Mouse (Mus musculus) adrenal gland, postnatal 14 days (tissue): ENCODE measurements around the gene Mif4gd. TPM values are rescaled to one million over a fixed set of nuclear protein-coding genes. Genes with fewer than 3 reads are reported as not detected.
"Not testable (repeated sequence)": the region's sequence is repeated elsewhere in the genome, so short reads cannot be mapped to it uniquely, and the experiment has no call there.

Source experiments
- DNase-seq: peaks from one replicate; pipeline ENCODE4 v3.0.0; 2021; ENCODE audit warnings: mixed read lengths
- long read RNA-seq, 2 experiments: library from polyadenylated mRNA; stranded (forward); transcript quantifications; one replicate each; pipeline ENCODE4 v2.0.0; 2021
- total RNA-seq: library from RNA; stranded (reverse); gene quantifications from 2 replicates; pipeline ENCODE4 v1.2.3, GENCODE M21; 2021

The Mif4gd gene
- total RNA-seq = 98.2 and 112 TPM in 2 replicates
- long read RNA-seq, experiment 1, transcript Mif4gd-201 (6 exons, 1,372 nt) = major isoform, 95 of 165 reads
- long read RNA-seq, experiment 1, transcript Mif4gd-208 (4 exons, 621 nt) = minor isoform, 6 of 165 reads
- long read RNA-seq, experiment 1, transcript Mif4gd-203 (5 exons, 1,656 nt) = minor isoform, 5 of 165 reads
- long read RNA-seq, experiment 1, partial matches to known transcripts = 15 of 165 reads
- long read RNA-seq, experiment 1, other reads (novel, unspliced or antisense) = 40 of 165 reads
- long read RNA-seq, experiment 2, transcript Mif4gd-203 (5 exons, 1,656 nt) = minor isoform, 5 of 128 reads
- long read RNA-seq, experiment 2, transcript Mif4gd-201 (6 exons, 1,372 nt) = major isoform, 50 of 128 reads
- long read RNA-seq, experiment 2, partial matches to known transcripts = 13 of 128 reads
- long read RNA-seq, experiment 2, other reads (novel, unspliced or antisense) = 51 of 128 reads

DNA sequence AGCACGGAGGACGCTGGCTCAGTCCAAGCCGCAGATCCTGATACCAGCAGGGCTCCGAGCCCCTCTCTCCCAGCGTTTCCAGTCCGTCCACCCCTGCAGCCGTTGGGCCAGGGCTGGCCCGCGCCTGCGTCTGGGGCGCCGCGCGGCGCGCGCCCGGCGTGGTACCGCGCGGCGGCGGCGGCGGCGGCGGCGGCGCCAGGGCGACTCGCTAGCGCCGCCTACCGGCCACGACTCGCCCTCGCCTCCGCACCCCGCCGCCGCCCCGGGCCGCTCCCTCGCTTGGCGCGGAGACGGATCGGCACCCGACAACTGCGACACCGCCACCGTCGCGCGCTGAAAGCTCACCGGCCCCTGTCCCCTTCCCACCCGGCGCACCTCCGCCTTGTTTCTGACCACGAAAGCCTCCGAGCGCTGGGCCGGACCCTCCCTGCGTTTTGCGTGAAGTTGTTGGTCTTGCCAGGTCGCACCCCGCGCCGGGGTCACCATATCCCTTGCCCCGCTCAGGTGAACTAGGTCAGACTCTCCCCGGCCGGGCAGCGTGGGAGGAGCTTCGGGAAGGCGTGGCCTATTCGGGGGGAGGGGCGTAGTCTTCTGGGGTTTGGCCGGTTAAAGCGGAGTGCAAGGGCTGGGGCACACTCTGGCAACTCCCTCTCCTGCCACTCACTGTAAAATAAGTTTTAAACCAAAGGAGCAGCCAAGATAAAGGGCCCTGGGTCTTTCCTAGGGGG is at the start of gene Mif4gd:
TSS of gene Mif4gd (minus strand) at position 560 of the 728 bp plus-strand sequence.
- DNase-seq = peak; percentile 97

DNA sequence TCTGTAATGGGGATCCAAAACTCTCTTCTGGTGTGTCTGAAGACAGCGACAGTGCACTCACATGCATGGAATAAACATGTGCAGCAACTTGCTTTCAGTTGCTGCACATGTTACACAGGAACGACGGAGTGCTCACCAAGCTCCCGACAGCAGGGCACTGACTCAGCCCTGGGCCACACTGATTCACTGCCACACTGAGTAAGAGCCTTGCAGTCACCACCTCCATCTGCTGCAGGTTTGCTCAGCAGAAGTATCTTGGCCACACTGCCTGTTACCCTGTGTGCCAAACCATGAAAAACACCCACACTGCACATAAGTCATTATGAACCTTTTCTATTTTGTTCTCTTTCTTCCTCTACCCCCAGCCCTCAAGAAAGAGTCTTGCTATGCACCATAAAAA is 47.6 kb upstream of the Mif4gd start:
- peak; percentile 31 for DNase-seq

DNA sequence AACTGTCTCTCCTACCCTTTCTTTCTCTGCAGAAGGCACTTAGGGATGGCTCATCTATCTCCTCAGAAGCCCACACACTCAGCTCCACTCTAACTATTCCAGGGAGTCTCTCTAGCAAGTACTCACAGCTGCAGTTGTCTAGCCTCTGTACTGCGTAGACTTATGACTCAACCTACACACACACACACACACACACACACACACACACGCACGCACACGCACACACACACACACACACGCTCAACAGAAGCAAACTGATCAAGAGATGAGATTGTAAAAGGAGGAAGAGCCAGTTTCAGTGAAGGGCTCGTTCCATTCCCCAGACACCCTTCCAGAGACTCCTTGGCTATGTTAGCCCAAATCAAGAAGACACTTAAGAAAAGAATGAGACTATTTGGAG is 45.8 kb upstream of the Mif4gd start:
- no peak for DNase-seq

DNA sequence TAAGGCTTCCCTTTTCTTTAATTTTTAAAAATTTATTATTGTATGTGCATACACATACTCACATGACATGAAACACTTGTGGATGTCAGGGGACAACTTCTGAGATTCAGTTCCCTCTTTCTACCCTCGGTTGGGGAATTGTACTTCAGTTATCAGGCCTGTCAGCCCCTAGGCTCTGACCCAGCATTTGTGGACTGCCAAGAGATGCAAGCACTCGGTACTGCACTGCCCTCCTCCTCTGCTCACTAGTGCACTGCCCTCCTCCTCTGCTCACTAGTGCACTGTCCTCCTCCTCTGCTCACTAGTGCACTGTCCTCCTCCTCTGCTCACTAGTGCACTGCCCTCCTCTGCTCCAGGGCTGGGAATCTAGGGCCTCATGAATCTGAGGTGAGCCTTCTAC is 41.4 kb upstream of the Mif4gd start:
- no peak for DNase-seq

DNA sequence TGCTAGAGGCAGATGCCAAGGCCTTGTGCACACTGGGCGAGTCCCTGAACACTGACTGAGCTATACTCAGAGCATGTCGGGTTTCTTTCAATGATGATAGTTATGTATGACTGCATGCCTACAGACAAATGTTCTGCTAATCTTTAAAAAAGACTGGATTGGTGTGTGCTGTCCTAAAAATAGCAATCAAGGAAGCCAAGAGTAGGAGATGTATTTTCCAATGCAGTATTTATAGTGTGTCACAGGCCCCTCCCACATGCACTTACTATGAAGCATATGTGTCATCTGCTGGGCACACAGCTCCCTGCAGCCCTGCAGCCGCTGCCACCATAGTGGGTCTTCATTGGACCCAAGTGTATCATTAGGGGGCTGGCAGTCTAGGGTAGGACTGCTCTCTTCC is 40.4 kb upstream of the Mif4gd start:
- DNase-seq = no peak

DNA sequence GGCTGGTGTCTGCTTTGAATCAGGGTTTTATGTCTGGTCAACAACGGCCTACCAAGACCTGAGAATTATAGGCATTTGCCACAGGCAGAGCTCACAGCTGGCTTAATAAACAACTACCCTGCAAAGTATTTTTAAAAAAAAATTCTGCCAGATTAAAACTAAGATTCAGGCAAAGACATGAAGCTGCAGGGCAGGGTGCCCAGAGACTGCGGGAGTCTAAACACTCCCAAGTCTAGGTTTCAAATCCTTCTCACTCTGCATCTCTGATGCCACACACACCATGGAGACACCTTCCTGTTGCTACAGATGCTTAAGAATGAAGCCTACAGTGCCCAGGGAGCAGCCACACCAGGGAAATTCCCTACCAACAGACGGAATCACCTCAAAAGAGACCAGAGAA is 38.9 kb upstream of the Mif4gd start:
- DNase-seq = no peak

DNA sequence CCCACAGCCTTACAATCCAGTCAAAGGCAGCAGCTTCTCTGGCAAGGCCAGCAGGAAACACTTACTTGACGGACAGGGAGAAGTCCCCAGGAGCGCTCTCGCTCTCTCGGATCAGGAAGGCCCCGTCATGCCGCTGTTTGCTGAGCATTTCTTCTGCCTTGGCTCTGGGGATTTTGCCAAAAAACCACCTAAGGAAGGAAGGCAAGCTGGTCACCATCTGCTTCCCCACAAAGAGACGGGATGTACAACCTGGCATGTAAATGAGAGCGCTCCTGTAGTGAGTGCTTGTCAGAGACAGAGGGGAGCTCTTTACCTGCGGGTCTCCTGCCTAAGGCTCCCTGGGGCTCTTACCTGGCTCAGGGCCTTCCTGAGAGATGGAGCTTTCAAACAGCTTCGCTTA is 36.9 kb upstream of the Mif4gd start:
- no peak for DNase-seq

DNA sequence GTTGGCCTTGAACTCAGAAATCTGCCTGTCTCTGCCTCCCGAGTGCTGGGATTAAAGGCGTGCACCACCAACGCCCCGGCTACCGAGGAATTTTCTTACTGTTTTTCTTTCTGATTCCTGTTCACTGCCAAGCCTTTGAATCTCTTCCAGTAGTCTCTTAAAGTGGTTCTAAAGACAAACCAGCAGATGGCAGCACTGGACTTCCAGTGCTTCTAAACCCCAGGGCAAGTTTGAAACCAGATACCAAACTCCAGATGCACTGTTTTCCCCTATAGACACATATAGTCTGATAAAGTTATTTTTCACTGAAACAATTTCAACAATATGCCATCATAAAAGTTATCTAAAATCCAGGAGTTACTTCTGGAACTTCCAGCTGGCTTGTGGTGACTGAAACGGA is 34.7 kb upstream of the Mif4gd start:
- peak; percentile 66 for DNase-seq

DNA sequence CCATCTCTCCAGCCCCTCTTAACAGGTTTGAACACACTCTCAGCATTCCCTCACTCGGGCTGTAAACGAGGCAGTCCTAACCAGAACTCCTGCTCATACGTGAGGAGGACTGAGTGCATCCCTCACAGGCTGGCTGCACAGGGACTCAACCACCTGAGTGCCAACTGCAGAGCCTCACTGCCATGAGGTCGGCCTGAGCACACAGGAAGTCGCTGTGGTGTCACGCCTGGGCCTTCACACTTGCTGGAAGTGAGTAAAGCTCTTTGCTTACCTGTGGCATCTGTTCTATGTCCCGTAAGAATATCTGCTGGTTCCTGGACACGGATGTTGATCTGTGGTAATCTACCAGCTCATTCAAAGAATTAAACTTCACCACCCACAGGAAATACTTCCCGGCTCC is 33.7 kb upstream of the Mif4gd start:
- DNase-seq = no peak

DNA sequence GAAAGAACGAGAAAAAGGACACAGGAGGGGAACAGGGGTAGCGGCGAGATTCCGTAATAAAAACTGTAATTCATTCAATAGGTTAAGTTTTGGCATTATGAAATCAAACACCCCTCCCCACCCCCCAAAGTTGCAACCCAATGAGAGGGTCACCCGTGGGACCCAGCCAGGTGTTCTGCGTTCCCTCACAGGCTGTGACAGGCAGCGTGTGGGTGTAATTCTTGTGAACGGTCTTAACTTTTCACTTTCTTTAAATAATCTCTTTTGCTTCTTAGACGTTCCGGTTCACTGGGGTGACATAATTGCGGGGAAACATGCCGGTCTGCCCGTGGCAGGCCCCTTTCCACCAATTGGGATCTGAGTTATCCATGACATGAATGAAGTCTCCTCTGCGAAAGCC is 32.7 kb upstream of the Mif4gd start:
- DNase-seq = not testable (repeated sequence)

DNA sequence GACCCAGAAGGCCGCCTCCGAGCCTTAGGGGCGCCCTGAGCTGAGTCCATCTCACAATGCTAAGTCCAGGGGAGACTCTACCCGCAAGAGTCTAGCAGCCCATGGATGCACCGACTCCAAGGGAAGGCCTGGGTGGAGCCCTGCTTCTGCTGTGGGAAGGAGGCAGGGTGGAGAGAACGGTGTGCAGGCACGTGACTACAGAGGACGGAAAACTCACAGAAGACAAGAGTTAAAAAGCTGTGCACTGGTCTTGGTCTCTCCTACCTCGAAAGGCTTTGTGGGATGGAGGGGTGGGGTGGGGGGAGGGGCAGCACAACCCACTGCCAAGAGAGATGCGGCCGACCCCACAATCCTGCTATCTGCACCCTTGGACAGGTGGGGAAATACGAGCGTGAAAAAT is 31.5 kb upstream of the Mif4gd start:
- DNase-seq = no peak

DNA sequence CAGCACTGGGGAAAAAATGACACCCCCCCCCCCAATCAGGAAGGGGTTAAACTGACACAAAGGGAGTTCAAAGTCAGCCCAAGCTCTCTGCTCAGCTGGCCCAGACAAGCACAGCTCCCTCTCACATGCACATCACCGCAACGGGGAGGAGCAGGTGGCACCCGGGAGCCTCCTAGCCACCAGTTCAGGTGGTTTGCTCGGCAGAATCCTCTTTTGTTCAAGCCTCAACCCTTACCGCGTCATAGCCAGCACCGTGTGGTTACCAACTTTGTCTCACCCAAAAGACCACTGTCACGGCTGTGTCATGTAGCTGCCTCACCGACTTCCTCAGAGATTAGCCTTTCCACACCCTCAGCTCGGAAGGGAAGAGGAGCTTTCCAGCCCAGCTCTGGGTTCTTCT is 30.5 kb upstream of the Mif4gd start:
- no peak for DNase-seq

DNA sequence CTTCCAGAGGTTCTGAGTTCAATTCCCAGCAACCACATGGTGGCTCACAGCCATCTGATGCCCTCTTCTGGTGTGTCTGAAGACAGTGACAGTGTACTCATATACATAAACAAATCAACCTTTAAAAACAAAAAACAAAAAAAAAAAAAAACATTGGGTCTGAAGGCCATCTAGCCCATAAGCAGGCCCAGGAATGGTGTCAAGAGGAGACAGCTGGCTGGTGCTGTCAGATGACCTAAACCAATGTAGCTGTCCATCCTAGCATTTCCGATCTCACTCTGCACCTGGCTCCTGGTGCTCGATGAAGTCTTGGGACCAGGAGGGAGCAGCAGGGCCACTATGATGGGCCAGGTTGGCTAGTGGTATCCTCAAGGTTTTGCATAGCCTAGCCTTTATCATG is 29.9 kb upstream of the Mif4gd start:
- no peak for DNase-seq

DNA sequence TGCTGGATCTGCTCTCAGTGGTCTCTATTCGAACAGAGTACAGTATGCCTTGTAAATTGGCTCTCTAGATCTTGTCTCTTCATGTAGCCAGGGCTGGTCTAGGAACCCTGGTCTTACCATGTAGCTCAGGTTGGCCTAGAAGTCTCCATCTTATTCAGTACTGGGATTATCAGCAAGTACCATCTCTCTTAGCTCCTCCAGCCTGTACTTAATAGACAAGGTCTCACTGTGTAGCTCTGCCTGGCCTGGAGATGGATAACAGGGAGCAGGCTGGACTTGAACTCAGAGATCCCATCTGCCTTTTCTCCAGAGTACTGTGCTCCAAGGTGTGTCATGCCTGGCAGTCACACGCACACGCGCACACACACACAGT is 28.9 kb upstream of the Mif4gd start:
- DNase-seq = no peak

DNA sequence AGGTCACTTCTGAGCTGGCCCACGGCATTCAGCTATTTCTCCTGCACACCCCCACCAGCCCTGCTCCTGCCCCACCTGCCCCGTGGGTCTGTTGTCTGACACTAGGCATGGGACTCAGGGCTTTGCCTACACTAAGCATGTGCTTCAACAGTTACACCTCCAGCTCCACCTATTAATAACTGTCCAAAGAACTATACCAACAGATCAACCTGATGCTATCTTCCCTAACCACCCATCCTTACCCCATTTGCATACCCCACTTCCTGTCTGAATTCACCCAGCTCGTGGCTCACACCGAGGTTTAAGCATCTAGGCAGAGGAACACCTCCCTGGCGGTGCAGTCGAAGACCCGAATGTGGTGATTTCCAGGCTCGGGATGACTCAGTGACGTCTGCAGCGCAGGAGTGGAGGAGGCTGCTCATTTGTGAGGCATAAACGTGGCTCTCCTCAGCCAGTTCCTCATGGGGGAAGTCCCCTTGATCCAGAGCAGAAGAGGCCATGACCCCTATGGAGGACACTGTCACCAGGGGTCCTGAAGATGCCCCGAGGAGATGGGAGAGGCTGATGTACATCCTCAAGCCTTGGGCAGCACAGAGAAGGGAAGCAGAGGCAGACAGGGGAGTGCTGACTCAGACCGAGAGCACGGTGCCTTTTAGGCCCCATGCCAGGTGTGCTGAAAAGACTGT is 28.4 kb upstream of the Mif4gd start:
- DNase-seq = no peak

DNA sequence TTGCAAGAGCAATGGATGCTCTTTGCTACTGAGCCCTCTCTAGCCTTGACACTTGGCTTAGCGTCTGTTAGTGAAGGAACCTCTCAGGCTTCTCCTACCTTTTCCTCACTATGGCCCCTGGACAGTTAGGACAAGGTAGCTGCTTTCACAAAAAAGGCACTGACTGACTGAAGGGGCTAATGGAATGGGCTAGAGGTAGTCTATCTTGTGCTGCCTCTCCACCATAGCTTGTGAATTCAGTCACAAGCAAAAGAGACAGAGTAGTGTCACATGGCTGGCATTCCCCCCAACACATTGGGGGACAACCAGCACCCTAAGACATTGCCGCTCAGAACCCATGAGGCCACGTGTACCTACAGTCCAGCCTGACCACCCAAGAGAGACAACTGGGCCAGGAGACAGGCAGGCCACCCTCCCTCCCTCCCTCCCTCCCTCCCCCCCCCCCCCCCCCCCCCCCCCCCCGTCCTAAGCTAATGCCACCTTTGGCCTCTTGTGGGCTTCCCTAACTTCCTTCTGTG is 27.6 kb upstream of the Mif4gd start:
- DNase-seq = no peak

DNA sequence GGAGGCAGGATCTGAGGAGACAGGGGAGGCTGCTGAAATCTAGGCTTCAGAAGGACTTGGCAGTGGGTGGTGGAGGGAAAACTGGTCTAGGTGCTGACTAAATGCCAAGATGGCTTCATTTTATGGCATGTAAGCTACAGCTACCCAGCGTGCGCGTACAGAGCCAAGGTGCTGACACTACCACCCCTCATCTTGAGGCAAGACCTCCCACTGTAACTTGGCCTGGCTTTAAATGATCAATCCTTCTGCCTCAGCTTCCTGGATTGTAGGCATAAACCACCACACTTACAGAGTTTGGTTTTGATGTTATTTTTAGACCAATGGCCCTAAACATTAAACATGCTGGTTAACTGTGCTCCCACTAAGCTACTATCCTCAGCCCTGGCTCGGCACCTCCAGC is 26.8 kb upstream of the Mif4gd start:
- DNase-seq = no peak

DNA sequence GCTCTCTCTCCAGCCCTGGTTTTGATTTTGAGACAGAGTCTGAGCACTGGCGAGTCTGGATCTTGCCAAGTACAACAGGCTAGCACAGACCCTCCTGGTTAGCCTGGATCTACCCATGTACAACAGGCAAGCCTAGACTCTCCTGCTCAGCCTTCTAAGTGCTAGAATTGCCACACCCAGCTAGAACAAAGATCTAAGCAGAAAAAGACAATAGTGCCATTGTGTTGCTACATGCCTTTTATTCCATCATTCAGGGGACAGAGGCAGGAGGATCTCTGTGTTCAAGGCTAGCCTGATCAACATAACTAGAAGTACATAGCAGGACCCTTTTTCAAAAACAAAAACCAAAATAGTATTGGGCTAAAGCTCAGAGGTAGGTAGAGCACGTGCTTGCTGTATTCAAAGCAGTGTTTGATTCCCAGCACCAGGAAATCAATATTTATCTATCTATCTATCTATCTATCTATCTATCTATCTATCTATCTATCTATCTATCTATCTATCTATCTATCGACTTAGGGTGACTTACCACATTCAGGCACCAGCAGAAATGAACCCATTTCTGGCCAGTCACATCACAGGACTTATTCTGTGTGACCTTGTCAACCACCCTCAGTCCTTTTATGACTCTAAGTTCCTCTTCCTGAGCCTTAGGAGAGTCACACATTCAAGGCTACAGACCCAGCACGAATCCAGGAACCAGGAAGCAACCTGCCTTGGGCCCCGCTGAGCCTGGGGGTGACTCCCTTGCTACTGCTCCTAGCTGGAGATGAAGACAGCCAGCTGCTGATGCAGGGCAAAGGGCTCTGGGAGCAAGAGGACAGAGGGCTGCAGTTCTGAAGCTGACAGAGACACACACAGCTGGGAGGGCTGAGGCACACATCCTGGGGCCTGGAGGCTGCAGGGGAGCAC is 26.0 kb upstream of the Mif4gd start:
- DNase-seq = peak; percentile 47

DNA sequence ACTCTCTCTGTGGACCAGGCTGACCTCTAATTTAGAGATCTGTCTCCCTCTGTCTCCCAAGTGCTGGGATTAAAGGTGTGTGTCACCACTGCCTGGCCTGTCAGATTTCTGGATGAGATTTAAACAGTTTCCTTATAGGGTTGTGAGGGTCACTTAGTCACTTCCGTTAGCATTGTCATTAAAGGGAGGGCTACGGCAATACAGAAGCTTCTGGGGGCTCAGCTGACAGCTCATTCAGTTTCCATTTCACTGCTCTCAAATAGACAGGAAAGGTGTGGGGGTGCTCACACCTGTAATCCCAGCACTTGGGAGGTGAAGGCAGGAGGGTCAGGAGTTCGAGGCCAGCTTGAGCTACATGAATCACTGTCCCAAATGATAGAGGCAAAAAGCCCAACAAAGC is 24.2 kb upstream of the Mif4gd start:
- no peak for DNase-seq

DNA sequence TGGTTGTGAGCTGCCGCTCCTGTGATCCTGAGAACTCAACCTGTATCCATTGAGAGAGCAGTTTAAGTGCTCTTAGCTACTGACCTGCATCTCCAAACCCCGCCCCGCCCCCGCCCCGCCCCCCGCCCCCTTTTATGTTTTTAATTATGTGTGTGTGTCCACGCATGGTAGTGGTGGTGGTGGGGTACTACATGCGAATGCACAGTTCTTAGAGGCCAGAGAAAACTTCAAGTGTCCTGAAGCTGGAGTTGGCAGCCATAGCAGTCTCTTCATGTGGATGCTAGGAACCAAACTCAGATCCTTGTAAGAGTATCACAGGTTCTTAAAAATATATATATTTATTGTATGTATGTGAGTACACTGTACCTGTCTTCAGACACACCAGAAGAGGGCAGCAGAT is 22.7 kb upstream of the Mif4gd start:
- no peak for DNase-seq

DNA sequence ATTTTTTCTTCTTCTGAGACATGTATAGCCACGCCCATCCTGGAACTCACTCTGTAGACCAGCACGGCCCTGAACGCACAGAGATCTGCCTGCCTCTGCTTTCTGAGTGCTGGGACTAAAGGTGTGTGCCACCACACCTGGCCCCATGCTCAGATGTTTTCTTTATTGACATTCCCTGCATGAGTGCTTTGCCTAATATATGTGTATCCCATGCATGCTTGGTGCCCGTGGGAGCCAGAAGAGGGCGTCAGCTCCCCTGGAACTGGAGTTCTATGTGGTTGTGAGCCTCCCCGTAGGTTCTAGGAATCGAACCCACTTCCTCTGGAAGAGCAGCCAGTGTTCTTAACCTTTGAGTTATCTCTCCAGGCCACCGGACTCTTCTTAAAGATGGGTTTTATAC is 22.3 kb upstream of the Mif4gd start:
- no peak for DNase-seq

DNA sequence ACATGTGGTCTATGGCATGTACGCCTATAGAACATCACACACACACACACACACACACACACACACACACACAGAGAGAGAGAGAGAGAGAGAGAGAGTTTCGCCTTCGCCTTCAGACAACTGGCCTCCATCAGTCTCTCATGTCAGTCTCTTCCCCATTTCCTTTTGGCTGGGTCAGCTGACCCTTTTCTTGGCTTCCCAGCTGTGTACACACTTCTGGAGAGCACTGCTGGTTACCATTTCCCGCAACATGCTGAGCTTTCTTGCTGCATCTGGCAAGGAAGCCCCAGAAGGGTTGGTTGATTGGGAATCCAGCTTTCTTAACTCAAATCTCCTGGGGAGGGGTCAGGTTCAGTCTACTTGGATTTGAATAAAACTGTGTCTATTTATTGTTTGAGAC is 21.3 kb upstream of the Mif4gd start:
- DNase-seq = no peak
